ENCODE assay signal across 22 mouse cellular contexts in the genomic region with DNA sequence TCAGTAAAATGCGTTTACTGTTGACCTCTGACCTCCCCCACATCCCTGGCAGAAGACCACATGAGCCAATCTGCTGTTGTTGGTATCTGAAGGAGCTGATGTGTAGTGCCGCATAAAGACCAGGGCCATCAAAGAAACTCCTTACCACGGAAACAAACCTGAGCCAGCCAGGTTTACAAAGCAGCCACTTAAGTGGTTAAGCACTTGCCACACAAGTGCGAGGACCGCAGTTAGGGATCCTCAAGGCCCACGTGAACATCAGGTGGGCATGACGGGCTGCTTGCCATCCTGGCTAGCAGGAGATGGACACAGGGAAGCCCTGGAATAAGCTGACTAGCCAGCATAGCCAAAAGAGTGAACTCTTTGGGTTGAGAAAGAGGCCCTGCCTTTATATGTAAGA. TPM values are rescaled to one million over a fixed set of nuclear protein-coding genes. Genes with fewer than 3 reads are reported as not detected.
A peak's percentile ranks its signal among the peaks of the same experiment; 100 is the strongest.
DNase-seq lines count a peak whose midpoint lies in the region; ATAC-seq lines count a peak whose summit lies in the region.
"Had no signal": no experiment of that assay in that cellular context is flagged by ENCODE, and none has a peak within 500 bp of the region (broad histone marks: within the 10 kb centered on the region; RNA-seq: fewer than 3 reads in every experiment).

No protein-coding gene starts in this region.

- H3K36me3 ChIP-seq in heart, embryonic 10.5 days, result no peaks in the 10 kb centered on the region
- no peaks in the 10 kb centered on the region for H3K36me3 ChIP-seq in lung, embryonic 16.5 days (ENCODE audit: control insufficient read depth, insufficient read depth, low read length)
- H3K36me3 ChIP-seq in limb, embryonic 10.5 days, result no peaks in the 10 kb centered on the region
- no peaks in the 10 kb centered on the region for H3K36me3 ChIP-seq in hindbrain, embryonic 14.5 days (replicated peaks; ENCODE audit: control insufficient read depth, insufficient read depth)
- H3K36me3 ChIP-seq: forebrain, embryonic 10.5 days; heart, embryonic 13.5 days; hindbrain, embryonic 15.5 days had no signal

- H3K27me3 ChIP-seq in heart, embryonic 10.5 days (ENCODE audit: insufficient read depth, poor library complexity, severe bottlenecking), result no peaks in the 10 kb centered on the region
- H3K27me3 ChIP-seq in lung, embryonic 16.5 days (ENCODE audit: control insufficient read depth, insufficient read depth, low read depth, low read length), result no peaks in the 10 kb centered on the region
- H3K27me3 ChIP-seq in limb, embryonic 10.5 days (ENCODE audit: low read depth, poor library complexity, severe bottlenecking), result no peaks in the 10 kb centered on the region
- H3K27me3 ChIP-seq in hindbrain, embryonic 14.5 days (ENCODE audit: control insufficient read depth, insufficient read depth, low read length), result no peaks in the 10 kb centered on the region
- H3K27me3 ChIP-seq: forebrain, embryonic 13.5 days; heart, embryonic 13.5 days; hindbrain, embryonic 15.5 days had no signal

- no peak overlapping the region for H3K4me3 ChIP-seq in heart, embryonic 10.5 days
- no peak overlapping the region for H3K4me3 ChIP-seq in lung, embryonic 16.5 days (ENCODE audit: low read length)
- no peak overlapping the region for H3K4me3 ChIP-seq in limb, embryonic 10.5 days
- no peak overlapping the region for H3K4me3 ChIP-seq in hindbrain, embryonic 14.5 days (replicated peaks; ENCODE audit: low read length)
- H3K4me3 ChIP-seq: forebrain, embryonic 10.5 days; forebrain, embryonic 13.5 days; gastrocnemius, adult 2 months; heart, embryonic 13.5 days; hindbrain, embryonic 15.5 days had no signal

- peak; percentile 51; the same call in 1 of the 2 replicates for ATAC-seq in lung, embryonic 16.5 days (ENCODE audit: low read depth)
- ATAC-seq in hindbrain, embryonic 14.5 days (ENCODE audit: low FRiP score), result no peak
- ATAC-seq: activated CD4-positive, CD25-positive, alpha-beta regulatory T cell, adult 4 months; forebrain, embryonic 13.5 days; forebrain, embryonic 16.5 days had no signal

- no peaks in the 10 kb centered on the region for H3K9me3 ChIP-seq in heart, embryonic 10.5 days
- no peaks in the 10 kb centered on the region for H3K9me3 ChIP-seq in lung, embryonic 16.5 days (ENCODE audit: control insufficient read depth, low read length)
- no peaks in the 10 kb centered on the region for H3K9me3 ChIP-seq in limb, embryonic 10.5 days (replicated peaks)
- H3K9me3 ChIP-seq in hindbrain, embryonic 14.5 days (ENCODE audit: control insufficient read depth, low read length), result no peaks in the 10 kb centered on the region
- H3K9me3 ChIP-seq: forebrain, embryonic 10.5 days; forebrain, embryonic 13.5 days; heart, embryonic 13.5 days; hindbrain, embryonic 15.5 days had no signal

- H3K4me1 ChIP-seq in heart, embryonic 10.5 days, result peaks cover 28% of the 10 kb centered on the region; the same call in 1 of the 2 replicates
- H3K4me1 ChIP-seq in lung, embryonic 16.5 days (replicated peaks; ENCODE audit: control insufficient read depth, insufficient read depth, low read length), result peaks cover 6% of the 10 kb centered on the region
- H3K4me1 ChIP-seq in limb, embryonic 10.5 days, result peaks cover 16% of the 10 kb centered on the region
- no peaks in the 10 kb centered on the region for H3K4me1 ChIP-seq in hindbrain, embryonic 14.5 days (replicated peaks; ENCODE audit: control insufficient read depth, insufficient read depth, low read length)
- H3K4me1 ChIP-seq: forebrain, embryonic 13.5 days; hindbrain, embryonic 15.5 days had no signal

- WGBS in heart, embryonic 10.5 days, result 74% methylated on average over 7 of the region's 7 CpGs
- 58% methylated on average over 7 of the region's 7 CpGs for WGBS in lung, embryonic 16.5 days
- 85% methylated on average over 7 of the region's 7 CpGs for WGBS in limb, embryonic 10.5 days
- WGBS in hindbrain, embryonic 14.5 days, result 91% methylated on average over 7 of the region's 7 CpGs

- no peak overlapping the region for H3K4me2 ChIP-seq in lung, embryonic 16.5 days (ENCODE audit: low read depth, low read length)
- no peak overlapping the region for H3K4me2 ChIP-seq in hindbrain, embryonic 14.5 days (replicated peaks)
- H3K4me2 ChIP-seq: forebrain, embryonic 13.5 days; heart, embryonic 13.5 days; hindbrain, embryonic 15.5 days had no signal

- no peak overlapping the region for H3K9ac ChIP-seq in lung, embryonic 16.5 days (ENCODE audit: low read length)
- no peak overlapping the region for H3K9ac ChIP-seq in hindbrain, embryonic 14.5 days
- H3K9ac ChIP-seq: forebrain, embryonic 13.5 days; heart, embryonic 13.5 days; hindbrain, embryonic 15.5 days had no signal

- no peak for DNase-seq in heart, embryonic 10.5 days (ENCODE audit: low spot score)
- DNase-seq in heart, adult 9 months (ENCODE audit: low spot score in 2 of 2), result no peak
- DNase-seq in lung, postnatal 10 days, result no peak
- no peak for DNase-seq in limb, embryonic 10.5 days (ENCODE audit: low spot score)
- DNase-seq in lung, postnatal 36 days, result peak; percentile 57
- DNase-seq in hindbrain, embryonic 14.5 days (ENCODE audit: low spot score), result no peak
- DNase-seq: adrenal gland, adult 8-10 months; adrenal gland, postnatal 25 days; cerebellum, adult 18-20 months; cerebellum, adult 9-10 months; gastrocnemius, adult 2 months; gastrocnemius, postnatal 14 days; heart, adult 11 months; heart, postnatal 14 days; heart, postnatal 4 days had no signal

- H3K27ac ChIP-seq in heart, embryonic 10.5 days, result peak overlapping the region; percentile 67; the same call in 1 of the 2 replicates
- H3K27ac ChIP-seq in lung, embryonic 16.5 days (ENCODE audit: low read length), result no peak overlapping the region
- 0 out of 2 replicates have a peak overlapping the region, but pooled peaks have one; percentile 32 for H3K27ac ChIP-seq in limb, embryonic 10.5 days
- no peak overlapping the region for H3K27ac ChIP-seq in hindbrain, embryonic 14.5 days
- H3K27ac ChIP-seq: forebrain, embryonic 13.5 days; gastrocnemius, adult 2 months; heart, embryonic 13.5 days; hindbrain, embryonic 15.5 days had no signal

RNA-seq across cellular contexts. Expression of a gene that starts 45.0 kb away (rescaled TPM):
- 16.9 and 30.5 TPM in 2 replicates for polyA plus RNA-seq in heart, embryonic 10.5 days (2016; fragmentation: Nextera tagmentation; extraction: Ambion mirVana)
- polyA plus RNA-seq in lung, embryonic 16.5 days (2015; fragmentation: Nextera tagmentation; extraction: Ambion mirVana), result 109 and 117 TPM in 2 replicates
- polyA plus RNA-seq in limb, embryonic 10.5 days (2016; fragmentation: Nextera tagmentation; extraction: Ambion mirVana), result 79.5 and 123 TPM in 2 replicates
- polyA plus RNA-seq in hindbrain, embryonic 14.5 days (2014; fragmentation: Nextera tagmentation; extraction: Ambion mirVana), result 14.4 and 14.6 TPM in 2 replicates

Comparison
In these comparisons a context has a peak if more than half of its experiments do, and no peak if none do; other contexts are left out.
1. H3K27ac ChIP-seq: peak in heart, embryonic 10.5 days (single experiment) and limb, embryonic 10.5 days (single experiment); none in lung, embryonic 16.5 days (single experiment) and hindbrain, embryonic 14.5 days (single experiment).